Mouse (Mus musculus): Measurements from ENCODE around the gene Pfpl. TPM values are rescaled to one million over a fixed set of nuclear protein-coding genes. Genes with fewer than 3 reads are reported as not detected.
A peak's percentile ranks its signal among the peaks of the same experiment; 100 is the strongest.

Pfpl gene
- total and polyA plus RNA-seq, 2 experiments from 2014 or later: not detected

DNA sequence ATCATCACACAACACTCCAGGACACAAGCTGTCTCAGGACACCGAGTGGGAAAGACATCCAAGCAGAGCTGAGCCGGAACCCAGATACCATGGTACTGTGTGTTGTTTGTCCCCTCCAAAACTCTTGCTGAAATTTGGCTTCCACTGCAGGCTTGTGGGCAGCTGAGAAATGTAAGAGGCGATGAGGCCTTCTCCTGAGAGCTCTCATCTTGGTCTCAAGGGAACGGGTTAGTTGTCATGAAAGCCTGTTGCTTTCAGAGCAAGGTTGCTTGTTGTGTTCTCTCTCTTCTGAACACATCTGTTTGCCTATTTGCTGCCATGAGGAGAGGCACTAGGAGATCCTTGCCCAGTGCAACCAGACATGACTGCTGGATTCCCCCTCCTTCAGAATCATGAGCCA lies 46.2 kb downstream of the Pfpl start:
- DNase-seq (ENCODE audit: low spot score) (no peak), ATAC-seq (ENCODE audit: low FRiP score) (no peak)
- Histone ChIP-seq H3K9ac (replicated peaks; ENCODE audit: low read length, poor library complexity, severe bottlenecking) (no peak overlapping the region), H3K27me3 (ENCODE audit: insufficient read depth, low read length) (no peaks in the 10 kb centered on the region), H3K4me1 (ENCODE audit: insufficient read depth, low read length) (no peaks in the 10 kb centered on the region), H3K36me3 (ENCODE audit: insufficient read depth, low read length) (peaks cover 43% of the 10 kb centered on the region), H3K27ac (ENCODE audit: low read depth, low read length) (no peak overlapping the region), H3K9me3 (ENCODE audit: low read length) (no peaks in the 10 kb centered on the region), H3K4me3 (ENCODE audit: low read depth, low read length) (no peak overlapping the region), H3K4me2 (ENCODE audit: low read depth, low read length, poor library complexity, severe bottlenecking) (no peak overlapping the region)
- no peak for TF ChIP-seq CTCF (IDR thresholded peaks at IDR 0.05)
- WGBS: 89% methylated on average over 4 of the region's 4 CpGs

DNA sequence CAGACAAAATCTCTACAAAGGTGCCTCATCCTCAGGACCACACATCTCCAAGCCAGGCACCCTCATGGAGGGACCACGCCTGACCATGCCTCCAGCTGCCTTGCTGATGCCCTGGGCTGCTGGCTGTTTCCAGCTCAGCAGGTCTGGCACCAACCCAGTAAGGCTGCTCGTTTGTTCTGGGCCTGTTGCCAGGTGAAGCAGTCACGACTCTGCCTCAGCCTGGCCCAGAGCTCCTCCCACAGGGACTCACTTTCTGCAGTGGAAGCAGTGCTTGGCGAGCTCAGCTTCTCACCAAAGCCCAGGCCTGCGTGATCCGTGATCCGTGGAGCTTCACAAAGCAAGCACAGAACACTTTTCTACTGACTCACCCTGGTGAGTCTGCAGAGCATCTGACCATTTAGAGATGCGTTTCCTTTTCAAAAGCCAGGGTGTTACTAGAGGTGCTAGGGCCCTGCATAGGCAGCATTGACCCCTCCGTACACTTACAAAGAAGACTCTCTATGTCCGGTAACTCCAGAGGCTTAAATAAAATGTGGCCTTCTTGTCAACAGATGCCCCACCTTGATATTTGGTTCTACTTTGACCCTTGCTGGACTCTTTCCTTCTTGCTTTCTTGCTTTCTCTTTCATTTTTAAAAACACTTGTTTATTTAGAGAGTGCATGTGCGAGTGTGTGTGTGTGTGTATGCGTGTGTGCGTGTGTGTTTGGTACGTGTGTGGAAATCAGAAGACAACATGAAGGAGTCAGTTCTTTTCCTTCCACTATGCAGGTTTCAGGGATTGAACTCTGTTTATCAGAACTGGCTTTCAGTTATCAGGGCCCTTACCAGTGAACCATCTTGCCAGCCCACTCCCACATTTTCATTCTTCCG lies 47.9 kb downstream of the Pfpl start:
- DNase-seq (ENCODE audit: low spot score) (peak; percentile 93), ATAC-seq (ENCODE audit: low FRiP score) (peak; percentile 88)
- no peaks in the 10 kb centered on the region for H3K9me3 ChIP-seq (ENCODE audit: low read length)
- no peaks in the 10 kb centered on the region for H3K27me3 ChIP-seq (ENCODE audit: insufficient read depth, low read length)
- peaks cover 46% of the 10 kb centered on the region for H3K36me3 ChIP-seq (ENCODE audit: insufficient read depth, low read length)
- H3K4me3 ChIP-seq (ENCODE audit: low read depth, low read length): no peak overlapping the region
- H3K27ac ChIP-seq (ENCODE audit: low read depth, low read length): peak overlapping the region; percentile 21; the same call in 1 of the 2 replicates
- no peaks in the 10 kb centered on the region for H3K4me1 ChIP-seq (ENCODE audit: insufficient read depth, low read length)
- 65% methylated on average over 15 of the region's 15 CpGs for WGBS
- no peak overlapping the region for H3K9ac ChIP-seq (replicated peaks; ENCODE audit: low read length, poor library complexity, severe bottlenecking)
- TF ChIP-seq CTCF (IDR thresholded peaks at IDR 0.05): no peak
- no peak overlapping the region for H3K4me2 ChIP-seq (ENCODE audit: low read depth, low read length, poor library complexity, severe bottlenecking)

DNA sequence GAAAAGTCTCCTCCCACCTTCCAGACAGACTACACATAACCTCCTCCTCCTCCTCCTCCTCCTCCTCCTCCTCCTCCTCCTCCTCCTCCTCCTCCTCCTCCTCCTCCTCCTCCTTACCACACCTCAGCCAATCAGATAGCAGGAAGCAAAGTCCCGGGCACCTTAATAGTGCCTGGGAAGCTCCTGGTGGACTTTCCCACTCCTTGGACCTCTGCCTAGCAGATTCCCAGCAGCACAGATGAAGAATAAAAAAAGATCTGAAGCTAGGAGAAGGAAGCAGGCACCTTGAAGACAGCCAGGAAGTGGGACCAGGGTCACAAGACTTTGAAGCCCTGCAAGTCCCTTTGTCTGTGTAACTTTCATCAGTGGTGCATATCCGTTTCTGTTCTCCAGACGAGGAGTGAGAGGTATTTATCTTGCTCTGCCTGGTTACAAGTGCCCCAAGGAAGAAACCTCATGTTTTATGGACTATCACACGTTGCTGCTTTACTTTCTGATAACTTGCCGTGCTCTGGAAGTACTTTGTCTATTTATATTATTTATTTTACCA lies 49.1 kb downstream of the Pfpl start:
- Histone ChIP-seq H3K4me3 (ENCODE audit: low read depth, low read length) (no peak overlapping the region), H3K27me3 (ENCODE audit: insufficient read depth, low read length) (no peaks in the 10 kb centered on the region), H3K4me2 (ENCODE audit: low read depth, low read length, poor library complexity, severe bottlenecking) (no peak overlapping the region), H3K27ac (ENCODE audit: low read depth, low read length) (no peak overlapping the region), H3K4me1 (ENCODE audit: insufficient read depth, low read length) (no peaks in the 10 kb centered on the region), H3K9me3 (ENCODE audit: low read length) (no peaks in the 10 kb centered on the region), H3K9ac (replicated peaks; ENCODE audit: low read length, poor library complexity, severe bottlenecking) (no peak overlapping the region), H3K36me3 (ENCODE audit: insufficient read depth, low read length) (peaks cover 53% of the 10 kb centered on the region)
- 43% methylated on average over 5 of the region's 5 CpGs for WGBS
- no peak for TF ChIP-seq CTCF (IDR thresholded peaks at IDR 0.05)
- ATAC-seq (ENCODE audit: low FRiP score) (no peak), DNase-seq (ENCODE audit: low spot score) (no peak)

DNA sequence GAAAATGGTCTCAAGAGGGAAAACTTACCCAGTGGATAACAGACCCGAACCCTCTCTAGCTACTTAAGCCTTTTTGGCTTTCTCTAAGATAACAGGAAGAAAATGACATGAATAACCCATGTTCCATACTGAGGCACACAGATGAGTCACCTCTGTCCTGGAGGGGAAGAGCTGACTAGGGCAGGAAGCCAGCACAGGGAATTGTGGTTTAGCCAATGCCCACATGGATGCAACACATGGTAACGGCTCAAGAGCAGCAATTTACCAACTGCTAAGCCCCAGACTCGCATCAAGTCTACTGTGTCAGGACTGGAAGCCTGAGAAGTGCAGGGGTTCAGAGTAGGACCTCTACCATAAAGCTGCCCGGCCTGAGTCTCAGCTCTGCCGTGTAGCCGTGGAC lies 50.7 kb downstream of the Pfpl start:
- Histone ChIP-seq H3K27me3 (ENCODE audit: insufficient read depth, low read length) (no peaks in the 10 kb centered on the region), H3K36me3 (ENCODE audit: insufficient read depth, low read length) (peaks cover 56% of the 10 kb centered on the region), H3K4me2 (ENCODE audit: low read depth, low read length, poor library complexity, severe bottlenecking) (no peak overlapping the region), H3K4me1 (ENCODE audit: insufficient read depth, low read length) (no peaks in the 10 kb centered on the region), H3K27ac (ENCODE audit: low read depth, low read length) (no peak overlapping the region), H3K9me3 (ENCODE audit: low read length) (no peaks in the 10 kb centered on the region), H3K4me3 (ENCODE audit: low read depth, low read length) (no peak overlapping the region), H3K9ac (replicated peaks; ENCODE audit: low read length, poor library complexity, severe bottlenecking) (no peak overlapping the region)
- no peak for ATAC-seq (ENCODE audit: low FRiP score)
- no peak for DNase-seq (ENCODE audit: low spot score)
- WGBS: 82% methylated on average over 6 of the region's 6 CpGs
- no peak for TF ChIP-seq CTCF (IDR thresholded peaks at IDR 0.05)

Other genes starting within 250 kb of the Pfpl start
- not detected in 2 replicates for gene Olfr1431, start 227.3 kb upstream of the Pfpl start, total RNA-seq (2014; rRNA removed)
- gene Olfr1431, start 227.3 kb upstream of the Pfpl start, polyA plus RNA-seq (2015; fragmentation: Nextera tagmentation; extraction: Ambion mirVana): not detected in 2 replicates
- not detected in 2 replicates for gene Olfr1432, start 195.3 kb upstream of the Pfpl start, total RNA-seq (2014; rRNA removed)
- gene Olfr1432, start 195.3 kb upstream of the Pfpl start, polyA plus RNA-seq (2015; fragmentation: Nextera tagmentation; extraction: Ambion mirVana): not detected in 2 replicates
- gene Olfr262, start 186.2 kb upstream of the Pfpl start, total RNA-seq (2014; rRNA removed): not detected in 2 replicates
- gene Olfr262, start 186.2 kb upstream of the Pfpl start, polyA plus RNA-seq (2015; fragmentation: Nextera tagmentation; extraction: Ambion mirVana): not detected in 2 replicates
- not detected in 2 replicates for gene Olfr235, start 166.9 kb upstream of the Pfpl start, total RNA-seq (2014; rRNA removed)
- not detected in 2 replicates for gene Olfr235, start 166.9 kb upstream of the Pfpl start, polyA plus RNA-seq (2015; fragmentation: Nextera tagmentation; extraction: Ambion mirVana)
- gene Olfr1434, start 148.1 kb upstream of the Pfpl start, total RNA-seq (2014; rRNA removed): not detected in 2 replicates
- not detected in 2 replicates for gene Olfr1434, start 148.1 kb upstream of the Pfpl start, polyA plus RNA-seq (2015; fragmentation: Nextera tagmentation; extraction: Ambion mirVana)
- not detected in 2 replicates for gene Olfr1436, start 128.8 kb upstream of the Pfpl start, total RNA-seq (2014; rRNA removed)
- gene Olfr1436, start 128.8 kb upstream of the Pfpl start, polyA plus RNA-seq (2015; fragmentation: Nextera tagmentation; extraction: Ambion mirVana): not detected in 2 replicates
- not detected in 2 replicates for gene Olfr1437, start 102.8 kb upstream of the Pfpl start, total RNA-seq (2014; rRNA removed)
- gene Olfr1437, start 102.8 kb upstream of the Pfpl start, polyA plus RNA-seq (2015; fragmentation: Nextera tagmentation; extraction: Ambion mirVana): not detected in 2 replicates
- gene Olfr1438-ps1, start 92.0 kb upstream of the Pfpl start, total RNA-seq (2014; rRNA removed): not detected in 2 replicates
- not detected in 2 replicates for gene Olfr1438-ps1, start 92.0 kb upstream of the Pfpl start, polyA plus RNA-seq (2015; fragmentation: Nextera tagmentation; extraction: Ambion mirVana)
- gene Olfr1440, start 40.6 kb upstream of the Pfpl start, total RNA-seq (2014; rRNA removed): not detected in 2 replicates
- gene Olfr1440, start 40.6 kb upstream of the Pfpl start, polyA plus RNA-seq (2015; fragmentation: Nextera tagmentation; extraction: Ambion mirVana): not detected in 2 replicates
- gene Olfr1441, start 10.5 kb upstream of the Pfpl start, total RNA-seq (2014; rRNA removed): not detected in 2 replicates
- gene Olfr1441, start 10.5 kb upstream of the Pfpl start, polyA plus RNA-seq (2015; fragmentation: Nextera tagmentation; extraction: Ambion mirVana): not detected in 2 replicates
- gene Mpeg1, start 32.9 kb downstream of the Pfpl start, total RNA-seq (2014; rRNA removed): 2.7 and 4.2 TPM in 2 replicates
- gene Mpeg1, start 32.9 kb downstream of the Pfpl start, polyA plus RNA-seq (2015; fragmentation: Nextera tagmentation; extraction: Ambion mirVana): 0.83 and 0.88 TPM in 2 replicates
- 57.5 and 63.1 TPM in 2 replicates for gene Dtx4, start 73.5 kb downstream of the Pfpl start, total RNA-seq (2014; rRNA removed)
- gene Dtx4, start 73.5 kb downstream of the Pfpl start, polyA plus RNA-seq (2015; fragmentation: Nextera tagmentation; extraction: Ambion mirVana): 24.3 and 26.3 TPM in 2 replicates
- 2.3 and 4.2 TPM in 2 replicates for gene Fam111a, start 117.8 kb downstream of the Pfpl start, total RNA-seq (2014; rRNA removed)
- 2.4 and 2.7 TPM in 2 replicates for gene Fam111a, start 117.8 kb downstream of the Pfpl start, polyA plus RNA-seq (2015; fragmentation: Nextera tagmentation; extraction: Ambion mirVana)
- gene Gm4952, start 172.1 kb downstream of the Pfpl start, total RNA-seq (2014; rRNA removed): 0.16 and 2.5 TPM in 2 replicates
- 0.28 and 0.52 TPM in 2 replicates for gene Gm4952, start 172.1 kb downstream of the Pfpl start, polyA plus RNA-seq (2015; fragmentation: Nextera tagmentation; extraction: Ambion mirVana)
- not detected in 2 replicates for gene Glyat, start 205.4 kb downstream of the Pfpl start, total RNA-seq (2014; rRNA removed)
- not detected in 2 replicates for gene Glyat, start 205.4 kb downstream of the Pfpl start, polyA plus RNA-seq (2015; fragmentation: Nextera tagmentation; extraction: Ambion mirVana)
- not detected in 2 replicates for gene Olfr1442, start 242.5 kb downstream of the Pfpl start, total RNA-seq (2014; rRNA removed)
- gene Olfr1442, start 242.5 kb downstream of the Pfpl start, polyA plus RNA-seq (2015; fragmentation: Nextera tagmentation; extraction: Ambion mirVana): not detected in 2 replicates

Measured in midbrain, postnatal 0 days (tissue).